Mouse (Mus musculus) myocyte (in vitro differentiated cells): ENCODE measurements around the gene Pitpna. TPM values are rescaled to one million over a fixed set of nuclear protein-coding genes. Genes with fewer than 3 reads are reported as not detected.

Experiments
- H3K27me3 ChIP-seq: one replicate; pipeline ENCODE4 v1.6.1; 2011; ENCODE audit not compliant: control insufficient read depth, insufficient read depth, insufficient read length
- H3K36me3 ChIP-seq: one replicate; pipeline ENCODE4 v1.6.1; 2011; ENCODE audit not compliant: control insufficient read depth, insufficient read depth
- H3K4me2 ChIP-seq: one replicate; pipeline ENCODE4 v1.6.1; 2011; ENCODE audit warnings: low read depth, control low read depth
- H3K4me3 ChIP-seq: one replicate; pipeline ENCODE4 v1.5.1; 2011; ENCODE audit warnings: mild to moderate bottlenecking, control low read depth, moderate library complexity
- H3K79me2 ChIP-seq: one replicate; pipeline ENCODE4 v1.6.1; 2011; ENCODE audit not compliant: control insufficient read depth, insufficient read depth
- H3ac ChIP-seq: one replicate; pipeline ENCODE4 v1.6.1; 2011; ENCODE audit not compliant: control insufficient read depth, insufficient read length
- CEBPB ChIP-seq: IDR thresholded peaks from 2 replicates; pipeline ENCODE4 v1.6.1; 2011; ENCODE audit warnings: mild to moderate bottlenecking, moderate library complexity; ENCODE audit not compliant: poor library complexity, insufficient read depth, severe bottlenecking
- E2F4 ChIP-seq: IDR thresholded peaks from one replicate; pipeline ENCODE4 v1.6.1; 2011; ENCODE audit warnings: mild to moderate bottlenecking, control low read depth, moderate library complexity; ENCODE audit not compliant: insufficient read depth
- MAX ChIP-seq: IDR thresholded peaks from one replicate; pipeline ENCODE4 v1.6.1; 2011; ENCODE audit warnings: low read depth, mild to moderate bottlenecking, control low read depth
- MYOD1 ChIP-seq, 3 experiments: IDR thresholded peaks; one replicate each; pipeline ENCODE4 v1.6.1; 2011; ENCODE audit warnings: control low read depth in 2 of 3, low read depth in 2 of 3, mild to moderate bottlenecking in 2 of 3, moderate library complexity in 1 of 3; ENCODE audit not compliant: insufficient read length in 2 of 3, control insufficient read depth in 1 of 3
- MYOG ChIP-seq, 3 experiments: IDR thresholded peaks; one replicate each; pipeline ENCODE4 v1.6.1; 2011; ENCODE audit warnings: control low read depth in 2 of 3, low read depth in 2 of 3, mild to moderate bottlenecking in 2 of 3; ENCODE audit not compliant: insufficient read length in 2 of 3, control insufficient read depth in 1 of 3, insufficient read depth in 1 of 3
- POLR2A ChIP-seq: IDR thresholded peaks from one replicate; pipeline ENCODE4 v1.6.1; 2011; ENCODE audit warnings: low read depth, mild to moderate bottlenecking, control low read depth, moderate library complexity; ENCODE audit not compliant: insufficient read length
- POLR2AphosphoS2 ChIP-seq: IDR thresholded peaks from one replicate; pipeline ENCODE4 v1.6.1; 2011; ENCODE audit warnings: low read depth, control low read depth; ENCODE audit not compliant: insufficient read length
- REST ChIP-seq: IDR thresholded peaks from one replicate; pipeline ENCODE4 v1.6.1; 2011; ENCODE audit warnings: mild to moderate bottlenecking, control low read depth, moderate library complexity; ENCODE audit not compliant: insufficient read depth, insufficient read length
- SRF ChIP-seq: IDR thresholded peaks from one replicate; pipeline ENCODE4 v1.6.1; 2011; ENCODE audit warnings: low read depth; ENCODE audit not compliant: control insufficient read depth, insufficient read length
- TCF12 ChIP-seq: IDR thresholded peaks from one replicate; pipeline ENCODE4 v1.6.1; 2011; ENCODE audit warnings: mild to moderate bottlenecking, control low read depth; ENCODE audit not compliant: poor library complexity, insufficient read depth, severe bottlenecking
- TCF3 ChIP-seq: IDR thresholded peaks from one replicate; pipeline ENCODE4 v1.6.1; 2011; ENCODE audit warnings: low read depth, control low read depth; ENCODE audit not compliant: insufficient read length
- USF1 ChIP-seq: IDR thresholded peaks from one replicate; pipeline ENCODE4 v1.6.1; 2011; ENCODE audit warnings: low read depth, mild to moderate bottlenecking, control low read depth, moderate library complexity
- polyA plus RNA-seq: library from polyadenylated mRNA; unstranded; fragments of >200 nt; fragmentation: generic; extraction: Trizol; gene quantifications from one replicate; pipeline ENCODE4 v1.2.1, GENCODE M21; 2012; ENCODE audit warnings: missing spikeins

Pitpna gene
- 125 TPM for polyA plus RNA-seq

DNA sequence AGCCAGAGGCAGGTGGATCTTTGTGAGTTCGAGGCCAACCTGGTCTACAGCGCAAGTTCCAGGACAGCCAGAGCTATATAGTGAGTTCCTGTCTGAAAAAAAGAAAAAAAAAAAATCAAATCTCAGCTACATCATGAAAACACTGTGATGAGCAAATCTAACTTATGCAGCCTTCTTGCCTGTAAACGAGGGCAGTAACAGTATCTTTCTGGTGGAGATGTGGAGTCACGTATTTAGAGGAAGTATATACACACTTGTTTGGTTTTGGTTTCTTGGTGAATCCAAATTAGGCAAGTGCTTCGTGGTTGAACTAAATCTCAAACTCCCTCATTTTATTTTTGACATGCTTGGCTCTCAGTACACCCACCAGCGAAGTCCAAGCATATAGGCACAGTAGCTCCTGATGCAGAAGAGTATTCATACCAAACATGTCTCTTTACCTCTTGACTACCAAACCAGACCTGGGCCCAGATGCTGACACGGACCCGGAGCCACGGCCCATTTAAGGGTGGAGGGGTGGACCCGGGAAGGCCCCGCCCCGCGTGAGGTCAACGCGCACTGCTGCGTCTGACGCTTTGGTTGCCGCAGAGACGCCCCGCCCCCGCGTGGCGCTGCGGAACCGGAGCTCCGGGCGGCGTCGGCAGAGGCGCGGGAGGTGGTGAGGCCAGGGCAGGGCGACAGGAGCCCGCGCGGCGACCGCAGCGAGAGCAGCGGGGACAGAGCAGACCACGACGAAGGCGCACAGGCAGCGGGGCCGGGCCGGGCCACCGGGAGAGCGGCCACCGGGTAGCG is at the start of gene Pitpna:
Gene Pitpna, plus strand, starts transcription at position 605 of the 792 bp plus-strand sequence.
- Histone ChIP-seq H3K4me2 (peak within 1 kb of the TSS; percentile 94), H3K79me2 (peaks cover 33% of the 10 kb centered on the region), H3ac (peak within 1 kb of the TSS; percentile 83), H3K4me3 (peak within 1 kb of the TSS; percentile 63), H3K36me3 (peaks cover 4% of the 10 kb centered on the region), H3K27me3 (no peaks in the 10 kb centered on the region)
- TF ChIP-seq SRF (peak; percentile 99), MYOG (IDR thresholded peaks at IDR 0.05; ENCODE audit: control insufficient read depth in 1 of 3, insufficient read depth in 1 of 3, insufficient read length in 2 of 3, low read depth in 2 of 3) (peak in 1 of 3 experiments; percentile 41), POLR2AphosphoS2 (peak; percentile 96), MYOD1 (IDR thresholded peaks at IDR 0.05; ENCODE audit: control insufficient read depth in 1 of 3, insufficient read length in 2 of 3, low read depth in 2 of 3) (peak in 1 of 3 experiments; percentile 20), TCF12 (no peak), CEBPB (no peak), POLR2A (peak; percentile 98), USF1 (no peak), REST (no peak)

DNA sequence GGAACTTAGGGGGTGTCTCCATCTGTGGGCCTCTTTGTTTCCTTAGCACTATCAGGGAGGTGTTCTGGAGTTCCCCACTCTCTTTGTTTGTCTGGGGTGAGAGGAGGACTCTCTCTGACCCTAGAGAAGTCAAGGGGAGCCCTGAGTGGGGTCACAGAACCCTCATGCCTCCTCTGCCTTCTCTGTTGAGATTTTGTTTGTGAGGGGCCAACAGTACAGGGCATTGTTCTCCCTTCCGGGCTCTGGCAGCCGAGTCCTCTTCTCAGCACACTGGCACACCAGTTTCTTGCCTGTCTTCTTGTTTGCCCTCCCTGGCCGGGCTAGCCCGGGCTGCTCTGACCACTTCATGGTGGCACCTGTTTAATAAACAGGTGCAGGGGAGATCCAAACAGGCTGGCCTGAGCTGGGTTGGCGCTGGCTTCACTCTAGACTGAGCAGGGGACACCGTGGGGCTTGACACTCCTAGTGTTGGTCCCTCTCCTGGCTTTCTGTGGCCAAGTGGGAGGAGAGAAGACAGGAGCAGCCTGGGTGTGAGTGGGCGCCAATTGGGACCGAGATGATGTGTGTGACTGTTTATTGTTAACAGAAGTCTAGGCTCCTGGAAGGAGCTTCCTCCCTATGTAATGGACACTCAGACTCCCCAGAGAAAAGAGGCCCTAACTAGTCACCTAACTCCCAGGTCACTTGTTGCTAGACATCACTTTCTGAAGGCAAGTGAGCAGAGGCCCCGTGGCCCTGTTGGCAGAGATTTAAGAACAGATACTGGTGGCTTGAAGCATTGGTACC is 49.5 kb upstream of the Pitpna start:
- Histone ChIP-seq H3K4me2 (peak overlapping the region; percentile 3), H3K27me3 (no peaks in the 10 kb centered on the region)
- TF ChIP-seq TCF12 (peak; percentile 37), MYOG (IDR thresholded peaks at IDR 0.05; ENCODE audit: control insufficient read depth in 1 of 3, insufficient read depth in 1 of 3, insufficient read length in 2 of 3, low read depth in 2 of 3) (peak in 2 of 3 experiments; percentile 22 to 73), MYOD1 (IDR thresholded peaks at IDR 0.05; ENCODE audit: control insufficient read depth in 1 of 3, insufficient read length in 2 of 3, low read depth in 2 of 3) (peak in 2 of 3 experiments; percentile 41 to 71), POLR2A (no peak)

DNA sequence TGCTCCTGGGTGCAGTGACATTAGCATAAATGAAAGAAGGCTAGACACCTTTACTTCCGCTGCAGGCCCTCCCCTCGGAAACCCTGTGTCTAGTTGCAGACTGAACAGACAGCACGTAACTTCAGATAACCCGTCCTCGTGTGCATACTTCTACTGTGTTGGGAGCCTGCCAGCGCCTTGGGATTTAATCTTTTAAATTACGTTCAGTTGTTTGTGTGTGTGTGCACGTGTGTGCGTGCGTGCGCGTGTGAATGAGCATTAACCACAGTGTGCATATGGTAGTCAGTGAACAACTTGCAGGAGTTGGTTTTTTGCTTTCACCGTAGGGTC is 49.0 kb upstream of the Pitpna start:
- Histone ChIP-seq H3K4me2 (no peak overlapping the region), H3K4me3 (no peak overlapping the region), H3K27me3 (no peaks in the 10 kb centered on the region), H3K79me2 (no peaks in the 10 kb centered on the region), H3K36me3 (no peaks in the 10 kb centered on the region), H3ac (no peak overlapping the region)
- TF ChIP-seq TCF12: no peak
- no peak for TF ChIP-seq CEBPB
- no peak for TF ChIP-seq SRF
- no peak for TF ChIP-seq MYOD1 (IDR thresholded peaks at IDR 0.05; ENCODE audit: control insufficient read depth in 1 of 3, insufficient read length in 2 of 3, low read depth in 2 of 3)
- no peak for TF ChIP-seq REST
- no peak for TF ChIP-seq MAX
- TF ChIP-seq TCF3: no peak
- no peak for TF ChIP-seq POLR2A
- no peak for TF ChIP-seq POLR2AphosphoS2
- TF ChIP-seq MYOG (IDR thresholded peaks at IDR 0.05; ENCODE audit: control insufficient read depth in 1 of 3, insufficient read depth in 1 of 3, insufficient read length in 2 of 3, low read depth in 2 of 3): no peak
- TF ChIP-seq USF1: no peak
- no peak for TF ChIP-seq E2F4

More for the DNA sequence above, 49.5 kb upstream of the Pitpna start:
- no peaks in the 10 kb centered on the region for H3K36me3 ChIP-seq
- H3K79me2 ChIP-seq: no peaks in the 10 kb centered on the region
- no peak overlapping the region for H3K4me3 ChIP-seq
- H3ac ChIP-seq: no peak overlapping the region

DNA sequence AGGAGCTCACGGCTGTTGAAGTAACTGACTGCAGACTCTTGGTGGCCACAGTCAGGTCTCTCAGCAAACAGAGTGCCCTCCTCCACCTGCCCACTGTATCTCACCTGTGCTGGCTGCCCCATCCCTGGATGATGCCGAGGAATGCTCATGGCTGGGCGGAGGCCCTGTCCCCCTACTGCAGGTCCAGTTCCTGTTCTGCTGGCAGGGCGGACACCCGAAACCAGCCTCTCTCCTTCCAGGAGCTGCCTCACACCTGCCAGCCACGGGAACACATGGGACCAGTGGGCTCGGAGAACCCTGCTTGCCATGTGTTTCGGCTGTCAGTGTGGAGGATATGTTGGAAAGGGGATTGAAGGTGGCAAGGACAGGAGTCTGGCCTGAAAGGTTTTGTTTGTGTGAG is 47.7 kb upstream of the Pitpna start:
- H3K79me2 ChIP-seq: no peaks in the 10 kb centered on the region
- no peaks in the 10 kb centered on the region for H3K36me3 ChIP-seq
- H3K4me3 ChIP-seq: no peak overlapping the region
- TF ChIP-seq MYOD1 (IDR thresholded peaks at IDR 0.05; ENCODE audit: control insufficient read depth in 1 of 3, insufficient read length in 2 of 3, low read depth in 2 of 3): peak in 2 of 3 experiments; percentile 29 to 55
- no peak for TF ChIP-seq USF1
- TF ChIP-seq MYOG (IDR thresholded peaks at IDR 0.05; ENCODE audit: control insufficient read depth in 1 of 3, insufficient read depth in 1 of 3, insufficient read length in 2 of 3, low read depth in 2 of 3): peak in 2 of 3 experiments; percentile 11 to 76
- no peak overlapping the region for H3K4me2 ChIP-seq
- no peaks in the 10 kb centered on the region for H3K27me3 ChIP-seq
- no peak overlapping the region for H3ac ChIP-seq
